ENCODE assay signal across 15 mouse cellular contexts in genomic region chr15:103462539-103463261, GRCm38 (mm10). TPM values are rescaled to one million over a fixed set of nuclear protein-coding genes. Genes with fewer than 3 reads are reported as not detected.
DNase-seq lines count a peak whose midpoint lies in the region; TF ChIP-seq lines count a peak whose summit lies in the region.
"Had no signal": no experiment of that assay in that cellular context is flagged by ENCODE, and none has a peak within 500 bp of the region (broad histone marks: within the 10 kb centered on the region; RNA-seq: fewer than 3 reads in every experiment).

No protein-coding gene starts in this region.

- no peak for TF ChIP-seq POLR2A in cerebellum, adult 2 months (IDR thresholded peaks at IDR 0.05; ENCODE audit: borderline replicate concordance, insufficient read depth, low read length)

- H3K4me1 ChIP-seq in cerebellum, adult 2 months (ENCODE audit: control insufficient read depth, insufficient read depth, low read length): no peaks in the 10 kb centered on the region

- peak; percentile 21 to 39 for DNase-seq in cerebellum, postnatal 14 days
- no peak for DNase-seq in cerebellum, adult 2 months
- DNase-seq in layer of hippocampus, adult 9-11 months: peak; percentile 63
- no peak for DNase-seq in layer of hippocampus, adult 9-10 months (ENCODE audit: low spot score)
- DNase-seq in right cerebral cortex, postnatal 4 days: peak; percentile 20
- no peak for DNase-seq in right cerebral cortex, adult 2 months (ENCODE audit: low spot score in 2 of 2)
- DNase-seq in ovary, postnatal 14 days (ENCODE audit: low spot score): no peak
- DNase-seq in T-cell, adult 2 months (ENCODE audit: low spot score): no peak
- DNase-seq: adrenal gland, postnatal 10 days; cerebellum, adult 9-10 months had no signal

- no peaks in the 10 kb centered on the region for H3K27me3 ChIP-seq in cerebellum, adult 2 months (ENCODE audit: control insufficient read depth, insufficient read depth, low read length)
- H3K27me3 ChIP-seq: megakaryocyte, embryonic 14.5 days had no signal

- TF ChIP-seq CTCF in cerebellum, adult 2 months (IDR thresholded peaks at IDR 0.05; ENCODE audit: borderline replicate concordance, insufficient read depth, low read depth, low read length): no peak

- 38% methylated on average over 7 of the region's 7 CpGs for WGBS in cerebellum, adult 2 months

- H3K27ac ChIP-seq in cerebellum, adult 2 months (ENCODE audit: insufficient read depth, low read length): no peak overlapping the region
- H3K27ac ChIP-seq: heart, adult 2 months had no signal

- no peak overlapping the region for H3K4me3 ChIP-seq in cerebellum, adult 2 months (replicated peaks; ENCODE audit: insufficient read depth, low read depth, low read length)
- H3K4me3 ChIP-seq: erythroblast, embryonic 14.5 days; heart, adult 2 months; megakaryocyte, embryonic 14.5 days had no signal

RNA-seq across cellular contexts. Expression of gene Nckap1l, which starts 9.1 kb away (rescaled TPM):
- polyA plus RNA-seq in cerebellum, adult 2 months (2012; rRNA removed): 2.0 and 2.2 TPM in 2 replicates

RNA-seq across cellular contexts. Expression of gene Gtsf2, which starts 14.4 kb away (rescaled TPM):
- 0.38 and 1.4 TPM in 2 replicates for polyA plus RNA-seq in cerebellum, adult 2 months (2012; rRNA removed)
- polyA plus RNA-seq: erythroblast, embryonic 14.5 days; heart, adult 2 months; kidney, embryonic 14.5 days; neural tube, embryonic 14.5 days had no signal

RNA-seq across cellular contexts. Expression of gene Gtsf1, which starts 32.4 kb away (rescaled TPM):
- polyA plus RNA-seq in cerebellum, adult 2 months (2012; rRNA removed): 0.16 TPM in 1 of 2 replicates, not detected in the other
- polyA plus RNA-seq: erythroblast, embryonic 14.5 days; kidney, embryonic 14.5 days; neural tube, embryonic 14.5 days had no signal

RNA-seq across cellular contexts. Expression of gene Pde1b, which starts 40.1 kb away (rescaled TPM):
- polyA plus RNA-seq in cerebellum, adult 2 months (2012; rRNA removed): 57.5 and 62.5 TPM in 2 replicates

Comparison
In these comparisons a context has a peak if more than half of its experiments do, and no peak if none do; other contexts are left out.
1. DNase-seq: peak in cerebellum, postnatal 14 days (2 of 2), layer of hippocampus, adult 9-11 months (single experiment) and right cerebral cortex, postnatal 4 days (single experiment); none in cerebellum, adult 2 months (0 of 2), layer of hippocampus, adult 9-10 months (single experiment), right cerebral cortex, adult 2 months (0 of 2), ovary, postnatal 14 days (single experiment) and T-cell, adult 2 months (single experiment).